Mouse (Mus musculus) layer of hippocampus, adult 2 months (tissue): ENCODE measurements around the gene Tpsab1. TPM values are rescaled to one million over a fixed set of nuclear protein-coding genes. Genes with fewer than 3 reads are reported as not detected.

Experiments
- DNase-seq, 2 experiments: peaks; one replicate each; pipeline ENCODE4 v3.0.0; 2022; ENCODE audit warnings: low spot score in 2 of 2
- H3K27ac ChIP-seq: fragments of 200-600 bp; 2 replicates; pipeline ENCODE4 v1.8.1; 2022
- H3K4me3 ChIP-seq: fragments of 200-600 bp; 2 replicates; pipeline ENCODE4 v1.8.1; 2022; ENCODE audit warnings: mild to moderate bottlenecking
- CTCF ChIP-seq: fragments of 200-600 bp; conservative IDR thresholded peaks from 2 replicates; pipeline ENCODE4 v1.8.1; 2022; ENCODE audit warnings: antibody characterized with exemption, mild to moderate bottlenecking, moderate library complexity
- long read RNA-seq, 2 experiments: library from polyadenylated mRNA; stranded (forward); transcript quantifications; one replicate each; pipeline ENCODE4 v2.0.0; 2021; ENCODE audit warnings: borderline mapping rate in 2 of 2
- total RNA-seq, 2 experiments: library from RNA; stranded (reverse); gene quantifications; 2 replicates each; pipeline ENCODE4 v1.2.3; 2021

The Tpsab1 gene
- total RNA-seq, result not detected
- long read RNA-seq, experiment 1, result 0 reads
- long read RNA-seq, experiment 2, result 0 reads

DNA sequence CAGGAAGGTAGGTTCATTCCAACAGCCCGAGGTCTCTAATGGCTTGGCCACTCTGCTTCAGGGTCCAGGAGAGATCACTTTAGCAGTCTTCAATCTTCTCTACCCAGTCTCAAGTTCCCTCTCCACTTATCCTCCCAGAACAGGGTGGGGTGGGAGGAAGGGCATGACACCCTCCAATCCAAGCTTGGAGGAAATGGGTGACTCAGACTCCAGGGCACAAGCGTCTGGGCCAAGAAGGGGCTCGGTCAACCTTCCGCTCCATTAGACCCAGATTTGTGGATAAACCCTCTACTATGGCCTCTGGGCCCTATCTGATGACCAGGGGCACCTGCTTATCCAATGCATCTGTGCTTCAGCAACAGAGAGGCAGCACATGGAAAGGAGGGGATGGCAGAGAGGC is at the start of gene Tpsab1:
Gene Tpsab1 (minus strand): TSS at position 101 of the 400 bp plus-strand sequence.
- no peak for DNase-seq
- no peak within 1 kb of the TSS for H3K4me3 ChIP-seq
- no peak within 1 kb of the TSS for H3K27ac ChIP-seq
- no peak for TF ChIP-seq CTCF

GRCm38 (mm10) chr17:25394526-25394925 is 49.2 kb upstream of the Tpsab1 start:
- no peak for TF ChIP-seq CTCF

DNA sequence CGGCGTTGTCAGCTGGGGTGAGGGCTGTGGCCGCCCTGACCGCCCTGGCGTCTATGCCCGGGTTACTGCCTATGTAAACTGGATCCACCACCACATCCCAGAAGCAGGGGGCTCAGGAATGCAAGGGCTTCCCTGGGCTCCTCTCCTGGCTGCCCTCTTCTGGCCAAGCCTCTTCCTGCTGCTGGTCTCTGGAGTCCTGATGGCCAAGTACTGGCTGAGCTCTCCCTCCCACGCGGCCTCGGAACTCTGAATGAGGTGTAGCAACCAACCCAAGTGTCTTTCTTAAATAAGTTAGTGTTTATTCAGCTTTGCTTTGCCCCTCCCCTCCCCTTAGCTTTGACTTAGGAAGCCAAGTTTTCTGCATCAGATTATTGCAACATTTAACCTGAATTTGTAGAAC is 28.6 kb upstream of the Tpsab1 start:
- DNase-seq, result no peak
- H3K4me3 ChIP-seq, result no peak overlapping the region
- peak; percentile 60 for TF ChIP-seq CTCF
- H3K27ac ChIP-seq, result no peak overlapping the region

More at GRCm38 (mm10) chr17:25394526-25394925, 49.2 kb upstream of the Tpsab1 start:
- no peak overlapping the region for H3K4me3 ChIP-seq
- no peak for DNase-seq
- H3K27ac ChIP-seq, result no peak overlapping the region

DNA sequence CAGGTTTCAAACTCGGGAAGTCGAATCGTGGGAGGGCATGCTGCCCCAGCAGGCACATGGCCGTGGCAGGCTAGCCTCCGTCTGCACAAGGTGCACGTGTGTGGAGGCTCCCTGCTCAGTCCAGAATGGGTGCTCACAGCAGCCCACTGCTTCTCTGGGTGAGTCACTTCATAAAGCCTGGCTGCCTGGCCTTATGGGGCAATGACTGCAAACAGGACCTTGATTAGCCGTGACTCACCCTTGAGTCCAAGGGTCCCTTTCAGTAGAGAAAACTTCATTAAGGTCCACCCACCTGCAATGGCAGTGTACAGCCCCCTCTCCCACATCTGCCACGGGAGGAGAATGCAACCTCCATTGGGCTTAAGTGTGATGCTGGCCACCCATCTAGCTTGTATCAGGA is 27.1 kb upstream of the Tpsab1 start:
- no peak overlapping the region for H3K4me3 ChIP-seq
- no peak for TF ChIP-seq CTCF
- no peak overlapping the region for H3K27ac ChIP-seq
- DNase-seq, result peak in 1 of 2 experiments; percentile 11

GRCm38 (mm10) chr17:25368973-25369372 is 23.6 kb upstream of the Tpsab1 start, which contains the start of gene Tpsg1:
Tpsg1 (plus strand) TSS chr17:25369273.
- no peak for TF ChIP-seq CTCF
- H3K27ac ChIP-seq, result no peak within 1 kb of the TSS
- no peak for DNase-seq
- H3K4me3 ChIP-seq, result no peak within 1 kb of the TSS

DNA sequence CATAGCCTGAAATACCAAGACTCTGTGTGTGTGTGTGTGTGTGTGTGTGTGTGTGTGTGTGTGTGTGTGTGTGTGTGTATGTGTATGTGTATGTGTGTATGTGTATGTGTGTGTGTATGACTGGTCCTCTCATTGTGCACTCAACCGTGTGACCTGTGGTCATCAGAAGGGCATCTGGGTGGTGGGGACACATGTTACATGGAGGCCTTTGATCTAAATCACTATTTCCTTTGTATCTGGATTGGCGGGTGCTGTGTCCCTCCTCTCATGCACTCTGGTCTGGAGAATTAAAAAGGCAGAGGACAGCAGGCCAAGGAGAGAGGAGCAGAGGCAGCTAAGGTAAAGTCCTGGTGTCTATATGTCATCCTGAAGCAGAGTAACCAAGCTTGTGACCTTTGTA is 20.6 kb upstream of the Tpsab1 start, which contains the start of gene Tpsb2:
Gene Tpsb2 (plus strand): TSS at position 301 of the 400 bp plus-strand sequence.
- DNase-seq, result no peak

GRCm38 (mm10) chr17:25363726-25364125 is 18.4 kb upstream of the Tpsab1 start:
- TF ChIP-seq CTCF, result peak; percentile 96
- DNase-seq, result peak; percentile 39 to 74
- H3K27ac ChIP-seq, result no peak overlapping the region
- no peak overlapping the region for H3K4me3 ChIP-seq

More for the DNA sequence above, 20.6 kb upstream of the Tpsab1 start, which contains the start of gene Tpsb2:
- no peak within 1 kb of the TSS for H3K27ac ChIP-seq
- H3K4me3 ChIP-seq, result no peak within 1 kb of the TSS
- no peak for TF ChIP-seq CTCF

DNA sequence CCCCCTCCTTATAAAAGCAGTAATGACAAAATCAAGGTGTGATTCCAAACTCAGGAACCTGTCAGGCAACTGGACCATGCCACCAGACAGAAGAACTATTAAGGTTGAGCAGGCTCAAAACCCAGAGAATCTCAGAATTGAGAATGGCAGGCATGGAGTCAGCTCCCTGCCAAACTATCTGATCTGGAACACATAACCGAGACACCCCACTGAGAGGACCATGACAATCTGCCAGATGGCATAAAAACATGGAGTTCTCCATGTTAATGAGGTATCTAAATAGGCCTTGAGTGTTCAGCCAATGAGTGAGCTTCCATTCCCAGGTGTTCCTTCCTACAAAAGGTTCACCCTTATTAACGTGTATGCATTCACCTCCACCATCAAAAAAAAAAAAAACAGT is 15.9 kb upstream of the Tpsab1 start:
- no peak for TF ChIP-seq CTCF
- Histone ChIP-seq H3K27ac (no peak overlapping the region), H3K4me3 (no peak overlapping the region)
- DNase-seq, result no peak

DNA sequence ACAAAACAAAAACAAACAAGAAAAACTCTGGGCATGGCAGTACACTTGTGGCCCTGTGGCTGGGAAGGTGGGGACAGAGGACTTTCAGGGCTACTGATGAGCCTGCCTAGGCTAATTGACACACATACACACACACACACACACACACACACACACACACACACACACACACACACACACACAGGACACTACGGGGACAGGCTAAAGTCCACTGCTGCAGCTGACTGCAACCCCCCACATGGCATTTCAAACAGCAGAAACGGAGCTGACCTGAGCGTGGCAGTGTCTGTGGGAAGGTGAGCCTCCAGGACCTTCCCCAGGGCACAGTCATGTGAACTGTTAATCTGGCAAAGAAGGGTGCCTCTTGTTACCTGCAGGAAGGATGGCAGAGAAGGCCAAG is 3.9 kb downstream of the Tpsab1 start:
- Histone ChIP-seq H3K4me3 (no peak overlapping the region), H3K27ac (no peak overlapping the region)
- no peak for TF ChIP-seq CTCF
- DNase-seq, result no peak

GRCm38 (mm10) chr17:25340003-25340402 is 5.4 kb downstream of the Tpsab1 start:
- no peak for TF ChIP-seq CTCF

GRCm38 (mm10) chr17:25338218-25338617 is 7.1 kb downstream of the Tpsab1 start:
- no peak for DNase-seq
- Histone ChIP-seq H3K27ac (no peak overlapping the region), H3K4me3 (no peak overlapping the region)
- TF ChIP-seq CTCF, result no peak

More at GRCm38 (mm10) chr17:25340003-25340402, 5.4 kb downstream of the Tpsab1 start:
- Histone ChIP-seq H3K4me3 (no peak overlapping the region), H3K27ac (no peak overlapping the region)
- DNase-seq, result no peak

DNA sequence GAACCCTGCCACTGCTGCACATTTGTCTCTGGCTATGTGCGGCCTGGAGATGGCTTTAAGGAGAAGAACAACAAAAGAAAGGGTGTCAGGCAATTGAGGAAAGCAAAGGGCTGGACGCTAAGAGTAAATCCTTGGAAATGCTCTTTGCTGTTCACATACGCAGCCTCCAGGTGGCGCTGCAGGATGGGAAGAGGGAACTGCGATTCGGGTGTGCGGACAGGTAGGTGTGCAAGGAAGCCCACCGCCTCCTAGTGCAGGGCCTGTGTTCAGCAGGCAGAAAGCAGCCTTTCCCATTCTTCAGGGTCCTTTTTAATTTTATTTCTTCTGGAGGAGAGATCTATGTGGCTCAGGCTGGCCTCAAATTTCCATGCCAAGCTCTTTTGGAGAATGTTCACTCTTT is 11.4 kb downstream of the Tpsab1 start:
- peak; percentile 49 to 68 for DNase-seq
- peak; percentile 94 for TF ChIP-seq CTCF
- no peak overlapping the region for H3K27ac ChIP-seq
- H3K4me3 ChIP-seq, result no peak overlapping the region

DNA sequence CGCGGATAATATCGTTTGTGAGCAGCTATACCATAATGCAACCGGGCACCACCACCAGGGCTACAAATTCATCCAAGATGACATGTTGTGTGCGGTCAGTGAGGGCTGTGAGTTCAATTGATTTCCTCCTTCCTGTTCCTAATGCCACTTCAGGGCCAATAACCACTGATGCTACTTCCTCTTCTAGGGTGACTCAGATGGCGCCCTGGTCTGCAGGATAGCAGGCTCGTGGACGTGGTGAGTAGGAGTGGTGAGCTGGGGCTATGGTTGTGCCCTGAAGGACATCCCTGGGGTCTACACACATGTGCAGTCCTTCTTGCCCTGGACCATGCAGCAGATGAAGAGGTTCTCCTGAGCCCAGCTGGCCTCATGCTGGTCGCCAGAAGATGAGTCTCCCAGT is 13.0 kb downstream of the Tpsab1 start:
- DNase-seq, result no peak
- no peak for TF ChIP-seq CTCF
- Histone ChIP-seq H3K27ac (no peak overlapping the region), H3K4me3 (no peak overlapping the region)

DNA sequence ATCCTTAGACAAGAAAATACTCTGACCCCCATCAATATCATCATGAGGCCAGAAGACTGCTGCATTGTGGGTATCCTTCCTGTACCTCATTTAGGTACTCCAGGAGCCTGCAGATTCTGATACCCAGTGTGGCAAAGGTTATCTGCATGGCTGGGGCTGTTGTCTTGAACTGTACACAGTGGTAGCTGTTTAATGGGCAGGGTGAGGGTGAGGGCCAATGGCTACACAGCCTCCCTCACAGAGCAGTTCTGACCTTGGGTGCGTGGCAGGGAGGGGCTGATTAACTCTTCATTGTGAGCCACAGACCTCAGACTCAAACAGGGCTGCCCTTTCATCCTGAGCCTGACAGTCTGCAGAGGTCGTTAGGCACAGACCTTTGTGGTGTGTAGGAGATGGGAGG is 22.4 kb downstream of the Tpsab1 start:
- Histone ChIP-seq H3K27ac (no peak overlapping the region), H3K4me3 (no peak overlapping the region)
- no peak for DNase-seq
- TF ChIP-seq CTCF, result no peak
